ENCODE assay signal across 9 mouse cellular contexts in genomic region chr4:63401620-63402019, GRCm38 (mm10). TPM values are rescaled to one million over a fixed set of nuclear protein-coding genes. Genes with fewer than 3 reads are reported as not detected.
DNase-seq lines count a peak whose midpoint lies in the region; ATAC-seq and TF ChIP-seq lines count a peak whose summit lies in the region.
"Had no signal": no experiment of that assay in that cellular context is flagged by ENCODE, and none has a peak within 500 bp of the region (broad histone marks: within the 10 kb centered on the region; RNA-seq: fewer than 3 reads in every experiment).

No protein-coding gene starts in this region.

- no peak overlapping the region for H3K4me3 ChIP-seq in hindbrain, embryonic 13.5 days
- no peak overlapping the region for H3K4me3 ChIP-seq in hindbrain, embryonic 14.5 days (replicated peaks; ENCODE audit: low read length)
- no peak overlapping the region for H3K4me3 ChIP-seq in heart, embryonic 14.5 days (ENCODE audit: control insufficient read depth in 1 of 2, insufficient read depth in 1 of 2, low read depth in 1 of 2, low read length in 2 of 2)
- H3K4me3 ChIP-seq in liver, postnatal 0 days (ENCODE audit: low read depth, low read length) = peak overlapping the region; percentile 52

- ATAC-seq in hindbrain, embryonic 13.5 days (ENCODE audit: low FRiP score) = no peak
- ATAC-seq in hindbrain, embryonic 14.5 days (ENCODE audit: low FRiP score) = no peak
- ATAC-seq in heart, embryonic 14.5 days (ENCODE audit: insufficient number of reproducible peaks, insufficient read depth, low FRiP score, low read depth) = no peak
- ATAC-seq in liver, postnatal 0 days = no peak

- WGBS in hindbrain, embryonic 13.5 days = 86% methylated on average over 6 of the region's 6 CpGs
- 85% methylated on average over 6 of the region's 6 CpGs for WGBS in hindbrain, embryonic 14.5 days
- WGBS in heart, embryonic 14.5 days = 76% methylated on average over 6 of the region's 6 CpGs
- 34% methylated on average over 6 of the region's 6 CpGs for WGBS in liver, postnatal 0 days (ENCODE audit: insufficient replicate concordance)

- intact Hi-C loops in gastrocnemius, postnatal 36 days (cut with DNase I) = no loop called here

- no peak for TF ChIP-seq EP300 in liver, postnatal 0 days (IDR thresholded peaks at IDR 0.05; ENCODE audit: low read depth)

- H3K4me2 ChIP-seq in hindbrain, embryonic 13.5 days = no peak overlapping the region
- H3K4me2 ChIP-seq in hindbrain, embryonic 14.5 days (replicated peaks) = no peak overlapping the region
- peak overlapping the region; percentile 62; the same call in 1 of the 2 replicates for H3K4me2 ChIP-seq in heart, embryonic 14.5 days (ENCODE audit: low read length)
- H3K4me2 ChIP-seq in liver, postnatal 0 days (ENCODE audit: low read depth, low read length) = peak overlapping the region; percentile 60

- H3K36me3 ChIP-seq in hindbrain, embryonic 13.5 days = peaks cover 7% of the 10 kb centered on the region; the same call in 1 of the 2 replicates
- H3K36me3 ChIP-seq in hindbrain, embryonic 14.5 days (replicated peaks; ENCODE audit: control insufficient read depth, insufficient read depth) = no peaks in the 10 kb centered on the region
- H3K36me3 ChIP-seq in heart, embryonic 14.5 days (ENCODE audit: control insufficient read depth, insufficient read depth, low read length) = no peaks in the 10 kb centered on the region
- peaks cover 11% of the 10 kb centered on the region for H3K36me3 ChIP-seq in liver, postnatal 0 days (replicated peaks; ENCODE audit: insufficient read depth, low read length)

- no peaks in the 10 kb centered on the region for H3K9me3 ChIP-seq in hindbrain, embryonic 13.5 days
- no peaks in the 10 kb centered on the region for H3K9me3 ChIP-seq in hindbrain, embryonic 14.5 days (ENCODE audit: control insufficient read depth, low read length)
- H3K9me3 ChIP-seq in heart, embryonic 14.5 days (ENCODE audit: control insufficient read depth, low read length) = no peaks in the 10 kb centered on the region
- no peaks in the 10 kb centered on the region for H3K9me3 ChIP-seq in liver, postnatal 0 days (ENCODE audit: low read length)

- 0 out of 2 replicates have a peak overlapping the region, but pooled peaks have one; percentile 0 for H3K9ac ChIP-seq in hindbrain, embryonic 13.5 days
- no peak overlapping the region for H3K9ac ChIP-seq in hindbrain, embryonic 14.5 days
- no peak overlapping the region for H3K9ac ChIP-seq in heart, embryonic 14.5 days (ENCODE audit: low read length)
- peak overlapping the region; percentile 54 for H3K9ac ChIP-seq in liver, postnatal 0 days (replicated peaks)

- no peak overlapping the region for H3K27ac ChIP-seq in hindbrain, embryonic 13.5 days
- H3K27ac ChIP-seq in hindbrain, embryonic 14.5 days = no peak overlapping the region
- H3K27ac ChIP-seq in heart, embryonic 14.5 days (replicated peaks in 1 of 2; ENCODE audit: control insufficient read depth in 1 of 2, insufficient read depth in 1 of 2, low read depth in 2 of 2, low read length in 2 of 2) = no peak overlapping the region
- peak overlapping the region; percentile 92 for H3K27ac ChIP-seq in liver, postnatal 0 days (ENCODE audit: low read depth)

- H3K4me1 ChIP-seq in hindbrain, embryonic 13.5 days (replicated peaks) = peaks cover 52% of the 10 kb centered on the region
- peaks cover 34% of the 10 kb centered on the region for H3K4me1 ChIP-seq in hindbrain, embryonic 14.5 days (replicated peaks; ENCODE audit: control insufficient read depth, insufficient read depth, low read length)
- H3K4me1 ChIP-seq in heart, embryonic 14.5 days (ENCODE audit: control insufficient read depth in 2 of 2, insufficient read depth in 2 of 2, low read length in 2 of 2) = peaks cover 35 to 58% of the 10 kb centered on the region in 2 experiments
- peaks cover 63% of the 10 kb centered on the region for H3K4me1 ChIP-seq in liver, postnatal 0 days (ENCODE audit: insufficient read depth)

- H3K27me3 ChIP-seq in hindbrain, embryonic 13.5 days = no peaks in the 10 kb centered on the region
- H3K27me3 ChIP-seq in hindbrain, embryonic 14.5 days (ENCODE audit: control insufficient read depth, insufficient read depth, low read length) = no peaks in the 10 kb centered on the region
- no peaks in the 10 kb centered on the region for H3K27me3 ChIP-seq in heart, embryonic 14.5 days (ENCODE audit: control insufficient read depth, insufficient read depth, low read length)
- no peaks in the 10 kb centered on the region for H3K27me3 ChIP-seq in liver, postnatal 0 days (ENCODE audit: insufficient read depth, low read length)

- TF ChIP-seq CTCF in liver, postnatal 0 days (IDR thresholded peaks at IDR 0.05; ENCODE audit: low read depth) = no peak

- no peak for DNase-seq in hindbrain, embryonic 14.5 days (ENCODE audit: low spot score)
- DNase-seq in MEL-GATA-1-ER (ENCODE audit: extremely low read depth, low read depth) = peak; percentile 56
- no peak for DNase-seq in liver, postnatal 0 days
- no peak for DNase-seq in gastrocnemius, postnatal 36 days
- DNase-seq in urinary bladder, adult 2 months (ENCODE audit: low spot score) = no peak
- no peak for DNase-seq in spleen, postnatal 10 days (ENCODE audit: low spot score in 2 of 2)

RNA-seq across cellular contexts. Expression of gene Akna, which starts 1.5 kb away (rescaled TPM):
- polyA plus RNA-seq in hindbrain, embryonic 13.5 days (2015; fragmentation: Nextera tagmentation; extraction: Ambion mirVana) = 6.0 and 6.2 TPM in 2 replicates
- 3.9 and 4.6 TPM in 2 replicates for polyA plus RNA-seq in hindbrain, embryonic 14.5 days (2014; fragmentation: Nextera tagmentation; extraction: Ambion mirVana)
- 1.9 and 2.2 TPM in 2 replicates for polyA plus RNA-seq in heart, embryonic 14.5 days (2014; fragmentation: Nextera tagmentation; extraction: Ambion mirVana)
- 4.6 and 5.2 TPM in 2 replicates for polyA plus RNA-seq in liver, postnatal 0 days (2015; fragmentation: Nextera tagmentation; extraction: Ambion mirVana)
- 1 to 10 TPM; 1.4 to 1.5 TPM for total RNA-seq in gastrocnemius, postnatal 36 days (2021)
- polyA plus RNA-seq in urinary bladder, adult 2 months (2012; rRNA removed) = 1.8 and 3.5 TPM in 2 replicates

RNA-seq across cellular contexts. Expression of gene Orm2, which starts 39.4 kb away (rescaled TPM):
- not detected in 2 replicates for polyA plus RNA-seq in hindbrain, embryonic 13.5 days (2015; fragmentation: Nextera tagmentation; extraction: Ambion mirVana)
- polyA plus RNA-seq in hindbrain, embryonic 14.5 days (2014; fragmentation: Nextera tagmentation; extraction: Ambion mirVana) = not detected in 2 replicates
- polyA plus RNA-seq in heart, embryonic 14.5 days (2014; fragmentation: Nextera tagmentation; extraction: Ambion mirVana) = not detected in 2 replicates
- not detected in 2 replicates for polyA plus RNA-seq in liver, postnatal 0 days (2015; fragmentation: Nextera tagmentation; extraction: Ambion mirVana)
- total RNA-seq in gastrocnemius, postnatal 36 days (2021) = under 1 TPM in 1 of 2 experiments, not detected in 1; 0.36 TPM
- 0.16 and 0.36 TPM in 2 replicates for polyA plus RNA-seq in urinary bladder, adult 2 months (2012; rRNA removed)
- total RNA-seq: layer of hippocampus, postnatal 14 days had no signal

RNA-seq across cellular contexts. Expression of gene Orm3, which starts 45.7 kb away (rescaled TPM):
- not detected in 2 replicates for polyA plus RNA-seq in hindbrain, embryonic 13.5 days (2015; fragmentation: Nextera tagmentation; extraction: Ambion mirVana)
- not detected in 2 replicates for polyA plus RNA-seq in hindbrain, embryonic 14.5 days (2014; fragmentation: Nextera tagmentation; extraction: Ambion mirVana)
- not detected in 2 replicates for polyA plus RNA-seq in heart, embryonic 14.5 days (2014; fragmentation: Nextera tagmentation; extraction: Ambion mirVana)
- not detected in 2 replicates for polyA plus RNA-seq in liver, postnatal 0 days (2015; fragmentation: Nextera tagmentation; extraction: Ambion mirVana)
- total RNA-seq in gastrocnemius, postnatal 36 days (2021) = not detected
- polyA plus RNA-seq in urinary bladder, adult 2 months (2012; rRNA removed) = 0.32 and 0.39 TPM in 2 replicates
- total RNA-seq: layer of hippocampus, postnatal 14 days had no signal

RNA-seq across cellular contexts. Expression of gene Orm1, which starts 57.3 kb away (rescaled TPM):
- not detected in 2 replicates for polyA plus RNA-seq in hindbrain, embryonic 13.5 days (2015; fragmentation: Nextera tagmentation; extraction: Ambion mirVana)
- not detected in 2 replicates for polyA plus RNA-seq in hindbrain, embryonic 14.5 days (2014; fragmentation: Nextera tagmentation; extraction: Ambion mirVana)
- not detected in 2 replicates for polyA plus RNA-seq in heart, embryonic 14.5 days (2014; fragmentation: Nextera tagmentation; extraction: Ambion mirVana)
- polyA plus RNA-seq in liver, postnatal 0 days (2015; fragmentation: Nextera tagmentation; extraction: Ambion mirVana) = 2.5 and 4.5 TPM in 2 replicates
- under 1 TPM; 0.36 to 0.44 TPM for total RNA-seq in gastrocnemius, postnatal 36 days (2021)
- 7.2 and 12.5 TPM in 2 replicates for polyA plus RNA-seq in urinary bladder, adult 2 months (2012; rRNA removed)
- total RNA-seq: layer of hippocampus, postnatal 14 days had no signal

Comparison
In these comparisons a context has a peak if more than half of its experiments do, and no peak if none do; other contexts are left out.
1. H3K9ac ChIP-seq: peak in hindbrain, embryonic 13.5 days (single experiment) and liver, postnatal 0 days (single experiment); none in hindbrain, embryonic 14.5 days (single experiment) and heart, embryonic 14.5 days (single experiment).
2. H3K4me2 ChIP-seq: peak in heart, embryonic 14.5 days (single experiment) and liver, postnatal 0 days (single experiment); none in hindbrain, embryonic 13.5 days (single experiment) and hindbrain, embryonic 14.5 days (single experiment).